ENCODE assay signal across 9 mouse cellular contexts in genomic region chr6:125512950-125513596, GRCm38 (mm10). TPM values are rescaled to one million over a fixed set of nuclear protein-coding genes. Genes with fewer than 3 reads are reported as not detected.
A peak's percentile ranks its signal among the peaks of the same experiment; 100 is the strongest.
DNase-seq lines count a peak whose midpoint lies in the region; ATAC-seq and TF ChIP-seq lines count a peak whose summit lies in the region.
"Had no signal": no experiment of that assay in that cellular context is flagged by ENCODE, and none has a peak within 500 bp of the region (broad histone marks: within the 10 kb centered on the region; RNA-seq: fewer than 3 reads in every experiment).

No protein-coding gene starts in this region.

- DNase-seq in adipocyte (ENCODE audit: low spot score), result peak; percentile 72
- DNase-seq in kidney, adult 2 months, result peak; percentile 87
- no peak for DNase-seq in layer of hippocampus, adult 18-20 months (ENCODE audit: low spot score in 2 of 2)
- no peak for DNase-seq in ovary, postnatal 10 days (ENCODE audit: low spot score)

- no peak for TF ChIP-seq POLR2A in kidney, adult 2 months (IDR thresholded peaks at IDR 0.05; ENCODE audit: low read depth, low read length)

- H3K4me2 ChIP-seq in lung, embryonic 16.5 days (ENCODE audit: low read depth, low read length), result no peak overlapping the region
- H3K4me2 ChIP-seq: limb, embryonic 13.5 days had no signal

- H3K9me3 ChIP-seq in lung, embryonic 16.5 days (ENCODE audit: control insufficient read depth, low read length), result no peaks in the 10 kb centered on the region
- H3K9me3 ChIP-seq: limb, embryonic 13.5 days had no signal

- peaks cover 12% of the 10 kb centered on the region for H3K4me1 ChIP-seq in kidney, adult 2 months (ENCODE audit: control insufficient read depth, insufficient read depth, low read length)
- peaks cover 29% of the 10 kb centered on the region for H3K4me1 ChIP-seq in lung, embryonic 16.5 days (replicated peaks; ENCODE audit: control insufficient read depth, insufficient read depth, low read length)

- no peaks in the 10 kb centered on the region for H3K27me3 ChIP-seq in kidney, adult 2 months (replicated peaks; ENCODE audit: control insufficient read depth, insufficient read depth, low read length)
- H3K27me3 ChIP-seq in lung, embryonic 16.5 days (ENCODE audit: control insufficient read depth, insufficient read depth, low read depth, low read length), result no peaks in the 10 kb centered on the region
- H3K27me3 ChIP-seq: limb, embryonic 13.5 days had no signal

- H3K27ac ChIP-seq in kidney, adult 2 months (ENCODE audit: insufficient read depth, low read depth, low read length), result 0 out of 2 replicates have a peak overlapping the region, but pooled peaks have one; percentile 7
- H3K27ac ChIP-seq in lung, embryonic 16.5 days (ENCODE audit: low read length), result peak overlapping the region; percentile 63
- H3K27ac ChIP-seq: limb, embryonic 13.5 days had no signal

- no peak overlapping the region for H3K9ac ChIP-seq in lung, embryonic 16.5 days (ENCODE audit: low read length)
- H3K9ac ChIP-seq: limb, embryonic 13.5 days had no signal

- TF ChIP-seq CTCF in kidney, adult 2 months (conservative IDR thresholded peaks at IDR 0.05; ENCODE audit: insufficient read depth, insufficient read length, low read depth, low read length), result no peak

- 23% methylated on average over 6 of the region's 6 CpGs for WGBS in kidney, adult 2 months
- 15% methylated on average over 6 of the region's 6 CpGs for WGBS in lung, embryonic 16.5 days

- ATAC-seq in common myeloid progenitor, adult 5-6 weeks (replicated peaks; ENCODE audit: low read depth, poor library complexity, severe bottlenecking), result 0 out of 2 replicates have a peak, but pooled peaks have one; percentile 17
- ATAC-seq in lung, embryonic 16.5 days (ENCODE audit: low read depth), result peak; percentile 68
- no peak for ATAC-seq in CD4-positive, CD25-positive, alpha-beta regulatory T cell, adult 4 months
- ATAC-seq: forebrain, embryonic 16.5 days had no signal

- H3K36me3 ChIP-seq in kidney, adult 2 months (ENCODE audit: control insufficient read depth, insufficient read depth, low read length), result no peaks in the 10 kb centered on the region
- H3K36me3 ChIP-seq in lung, embryonic 16.5 days (ENCODE audit: control insufficient read depth, insufficient read depth, low read length), result no peaks in the 10 kb centered on the region
- H3K36me3 ChIP-seq: limb, embryonic 13.5 days had no signal

- no peak overlapping the region for H3K4me3 ChIP-seq in kidney, adult 2 months (ENCODE audit: insufficient read depth, low read depth, low read length)
- no peak overlapping the region for H3K4me3 ChIP-seq in lung, embryonic 16.5 days (ENCODE audit: low read length)
- H3K4me3 ChIP-seq: limb, embryonic 13.5 days had no signal

RNA-seq across cellular contexts. Expression of gene Cd9, which starts 18.5 kb away (rescaled TPM):
- 54.4 and 64.8 TPM in 2 replicates for total RNA-seq in common myeloid progenitor, adult 5-6 weeks (2017)
- polyA plus RNA-seq in kidney, adult 2 months (2012; rRNA removed), result 138 and 140 TPM in 2 replicates
- polyA plus RNA-seq in lung, embryonic 16.5 days (2015; fragmentation: Nextera tagmentation; extraction: Ambion mirVana), result 356 and 405 TPM in 2 replicates
- 100 to 1,000 TPM in 1 of 2 experiments, 10 to 100 TPM in 1; 98.5 to 108 TPM for polyA plus RNA-seq in CD4-positive, CD25-positive, alpha-beta regulatory T cell, adult 4 months (2017; shearing (Covaris generic))
- total RNA-seq in layer of hippocampus, adult 18-20 months (2021), result 10 to 100 TPM; 52.0 to 55.1 TPM

RNA-seq across cellular contexts. Expression of gene Vwf, which starts 33.5 kb away (rescaled TPM):
- 15.3 and 16.7 TPM in 2 replicates for total RNA-seq in common myeloid progenitor, adult 5-6 weeks (2017)
- 14.6 and 16.8 TPM in 2 replicates for polyA plus RNA-seq in kidney, adult 2 months (2012; rRNA removed)
- polyA plus RNA-seq in lung, embryonic 16.5 days (2015; fragmentation: Nextera tagmentation; extraction: Ambion mirVana), result 21.6 and 22.2 TPM in 2 replicates
- not detected for polyA plus RNA-seq in CD4-positive, CD25-positive, alpha-beta regulatory T cell, adult 4 months (2017; shearing (Covaris generic))
- 10 to 100 TPM; 12.2 to 14.2 TPM for total RNA-seq in layer of hippocampus, adult 18-20 months (2021)

Comparison
In these comparisons a context has a peak if more than half of its experiments do, and no peak if none do; other contexts are left out.
1. DNase-seq: peak in adipocyte (single experiment) and kidney, adult 2 months (single experiment); none in layer of hippocampus, adult 18-20 months (0 of 2) and ovary, postnatal 10 days (single experiment).
2. RNA of gene Vwf, which starts 33.5 kb away (polyA plus RNA-seq): 21.6 to 22.2 TPM in lung, embryonic 16.5 days and 14.6 to 16.8 TPM in kidney, adult 2 months; not detected in CD4-positive, CD25-positive, alpha-beta regulatory T cell, adult 4 months; every median in the first group is over 10 times any median in the second.